Mouse (Mus musculus) kidney, adult 2 months (tissue): ENCODE results near the gene Paox.

Experiments
- CTCF ChIP-seq: fragments of 200-500 bp; conservative IDR thresholded peaks from 2 replicates; pipeline ENCODE4 v1.5.1; 2011; ENCODE audit warnings: low read depth, mild to moderate bottlenecking, control low read depth, low read length, moderate library complexity, mixed read lengths; ENCODE audit not compliant: insufficient read depth, insufficient read length
- POLR2A ChIP-seq: fragments of 200-500 bp; IDR thresholded peaks from one replicate; pipeline ENCODE4 v1.6.1; 2011; ENCODE audit warnings: low read depth, low read length, control low read depth

GRCm38 (mm10) chr7:140101498-140101897 lies 14.1 kb upstream of the Paox start:
- no peak for TF ChIP-seq CTCF
- TF ChIP-seq POLR2A: no peak
